Mouse (Mus musculus) embryo, embryonic 10 days (tissue): ENCODE data around the gene Lipo2.
A peak's percentile ranks its signal among the peaks of the same experiment; 100 is the strongest.
"Not testable (repeated sequence)": the region's sequence is repeated elsewhere in the genome, so short reads cannot be mapped to it uniquely, and the experiment has no call there.

ENCODE experiments used
- DNase-seq: peaks from one replicate; pipeline ENCODE4 v3.0.0-alpha.2; 2015; ENCODE audit warnings: low spot score

Lipo2 gene

GRCm38 (mm10) chr19:33751259-33751658 is at the start of gene Lipo2:
TSS of gene Lipo2 (minus strand) at chr19:33751359.
- DNase-seq: not testable (repeated sequence)

GRCm38 (mm10) chr19:33787359-33787758 is 36.2 kb upstream of the Lipo2 start, which contains the start of gene Lipo1:
TSS of gene Lipo1 (minus strand) at chr19:33787459.
- DNase-seq: not testable (repeated sequence)

- DNase-seq: no peak
Observed at GRCm38 (mm10) chr19:33786576-33787277, 35.6 kb upstream of the Lipo2 start.

- DNase-seq: peak; percentile 5
Observed at GRCm38 (mm10) chr19:33761287-33762086, 10.3 kb upstream of the Lipo2 start, which contains the start of gene Lipo3. TSS of gene Lipo3 (minus strand) at chr19:33761951.
